Mouse (Mus musculus) gastrocnemius, postnatal 4 days (tissue): ENCODE measurements around the gene Armh1. TPM values are rescaled to one million over a fixed set of nuclear protein-coding genes. Genes with fewer than 3 reads are reported as not detected.
"Not testable (repeated sequence)": the region's sequence is repeated elsewhere in the genome, so short reads cannot be mapped to it uniquely, and the experiment has no call there.

Experiments
- DNase-seq, 2 experiments: peaks; one replicate each; pipeline ENCODE4 v3.0.0; 2021 to 2022; ENCODE audit warnings: low spot score in 2 of 2, mixed read lengths in 2 of 2
- total RNA-seq, 2 experiments: library from RNA; stranded (reverse); gene quantifications; 2 replicates each; pipeline ENCODE4 v1.2.3; 2021

Gene Armh1
- total RNA-seq, 2 experiments from 2014 or later = not detected

GRCm38 (mm10) chr4:117270278-117270677 lies 18.4 kb upstream of the Armh1 start:
- DNase-seq = peak; percentile 45 to 75

- no peak for DNase-seq
These were observed 16.0 kb upstream of the Armh1 start for GRCm38 (mm10) chr4:117267831-117268437.

GRCm38 (mm10) chr4:117267284-117267683 lies 15.4 kb upstream of the Armh1 start:
- DNase-seq = peak; percentile 64 to 76

- DNase-seq = no peak
These were observed 11.1 kb upstream of the Armh1 start for GRCm38 (mm10) chr4:117262987-117263386.

- no peak for DNase-seq
These were observed 10.4 kb upstream of the Armh1 start for GRCm38 (mm10) chr4:117262101-117262913.

GRCm38 (mm10) chr4:117261222-117261621 lies 9.3 kb upstream of the Armh1 start:
- DNase-seq = no peak

GRCm38 (mm10) chr4:117259909-117260308 lies 8.0 kb upstream of the Armh1 start:
- not testable (repeated sequence) for DNase-seq

GRCm38 (mm10) chr4:117254672-117255071 lies 2.7 kb upstream of the Armh1 start:
- no peak for DNase-seq

- DNase-seq = no peak
These were observed 2.2 kb upstream of the Armh1 start for GRCm38 (mm10) chr4:117254017-117254627.

GRCm38 (mm10) chr4:117253218-117254016 lies 1.5 kb upstream of the Armh1 start:
- no peak for DNase-seq

- DNase-seq = no peak
These were observed 830 bp upstream of the Armh1 start for GRCm38 (mm10) chr4:117252755-117253154.

- DNase-seq = peak in 1 of 2 experiments; percentile 28
These were observed 426 bp upstream of the Armh1 start for GRCm38 (mm10) chr4:117252351-117252750.

GRCm38 (mm10) chr4:117250982-117251381 lies 943 bp downstream of the Armh1 start:
- no peak for DNase-seq

GRCm38 (mm10) chr4:117240867-117241266 lies 11.1 kb downstream of the Armh1 start:
- DNase-seq = no peak

- no peak for DNase-seq
These were observed 12.8 kb downstream of the Armh1 start for GRCm38 (mm10) chr4:117239153-117239552.

GRCm38 (mm10) chr4:117235822-117236221 lies 16.1 kb downstream of the Armh1 start:
- peak in 1 of 2 experiments; percentile 44 for DNase-seq

GRCm38 (mm10) chr4:117234166-117234741 lies 17.7 kb downstream of the Armh1 start:
- DNase-seq = no peak

- no peak for DNase-seq
These were observed 20.7 kb downstream of the Armh1 start for GRCm38 (mm10) chr4:117231208-117231607.

- no peak for DNase-seq
These were observed 21.6 kb downstream of the Armh1 start for GRCm38 (mm10) chr4:117230331-117230730.

GRCm38 (mm10) chr4:117229590-117229989 lies 22.3 kb downstream of the Armh1 start:
- DNase-seq = no peak

- DNase-seq = no peak
These were observed 26.7 kb downstream of the Armh1 start for GRCm38 (mm10) chr4:117225250-117225649.
